Mouse (Mus musculus): ENCODE data around the gene Hsp90ab1. TPM values are rescaled to one million over a fixed set of nuclear protein-coding genes. Genes with fewer than 3 reads are reported as not detected.

Hsp90ab1 gene
- polyA plus RNA-seq, 1 experiment from 2014 or later: 1,922 TPM

GRCm38 (mm10) chr17:45563655-45564530, 9.2 kb downstream of the Hsp90ab1 start, which contains the start of gene Slc35b2:
Gene Slc35b2 (plus strand): TSS chr17:45563874.
- Histone ChIP-seq H3K27me3 (ENCODE audit: insufficient read depth, low read length) (no peaks in the 10 kb centered on the region), H3K4me2 (replicated peaks; ENCODE audit: low read depth, low read length) (peak within 1 kb of the TSS; percentile 94), H3K9ac (replicated peaks; ENCODE audit: low read length) (peak within 1 kb of the TSS; percentile 88), H3K4me1 (ENCODE audit: insufficient read depth, low read length) (peaks cover 20% of the 10 kb centered on the region), H3K4me3 (ENCODE audit: low read length) (peak within 1 kb of the TSS; percentile 80), H3K9me3 (ENCODE audit: low read length) (no peaks in the 10 kb centered on the region), H3K36me3 (ENCODE audit: insufficient read depth, low read length) (peaks cover 25% of the 10 kb centered on the region), H3K27ac (ENCODE audit: low read length) (peak within 1 kb of the TSS; percentile 87)
- peak; percentile 90 for ATAC-seq (ENCODE audit: low FRiP score, low TSS enrichment)
- WGBS: under 1% methylated on average over 53 of the region's 61 CpGs

- WGBS: 74% methylated on average over 12 of the region's 12 CpGs
- no peak overlapping the region for H3K4me2 ChIP-seq (replicated peaks; ENCODE audit: low read depth, low read length)
- H3K27me3 ChIP-seq (ENCODE audit: insufficient read depth, low read length): no peaks in the 10 kb centered on the region
- H3K9ac ChIP-seq (replicated peaks; ENCODE audit: low read length): no peak overlapping the region
- H3K36me3 ChIP-seq (ENCODE audit: insufficient read depth, low read length): peaks cover 18% of the 10 kb centered on the region
- H3K9me3 ChIP-seq (ENCODE audit: low read length): no peaks in the 10 kb centered on the region
- peak overlapping the region; percentile 80; the same call in 1 of the 2 replicates for H3K4me3 ChIP-seq (ENCODE audit: low read length)
- ATAC-seq (ENCODE audit: low FRiP score, low TSS enrichment): no peak
- H3K4me1 ChIP-seq (ENCODE audit: insufficient read depth, low read length): peaks cover 20% of the 10 kb centered on the region
- no peak overlapping the region for H3K27ac ChIP-seq (ENCODE audit: low read length)
Observed at GRCm38 (mm10) chr17:45563216-45563615, 9.9 kb downstream of the Hsp90ab1 start.

- WGBS: 85% methylated on average over 15 of the region's 15 CpGs
- no peak overlapping the region for H3K4me3 ChIP-seq (ENCODE audit: low read length)
- no peak overlapping the region for H3K9ac ChIP-seq (replicated peaks; ENCODE audit: low read length)
- no peak overlapping the region for H3K27ac ChIP-seq (ENCODE audit: low read length)
- H3K4me2 ChIP-seq (replicated peaks; ENCODE audit: low read depth, low read length): no peak overlapping the region
- H3K27me3 ChIP-seq (ENCODE audit: insufficient read depth, low read length): peaks cover 11% of the 10 kb centered on the region
- no peaks in the 10 kb centered on the region for H3K9me3 ChIP-seq (ENCODE audit: low read length)
- H3K36me3 ChIP-seq (ENCODE audit: insufficient read depth, low read length): no peaks in the 10 kb centered on the region
- H3K4me1 ChIP-seq (ENCODE audit: insufficient read depth, low read length): peaks cover 24% of the 10 kb centered on the region
- ATAC-seq (ENCODE audit: low FRiP score, low TSS enrichment): no peak
Observed at GRCm38 (mm10) chr17:45559732-45560525, 13.1 kb downstream of the Hsp90ab1 start.

GRCm38 (mm10) chr17:45557998-45558862, 14.8 kb downstream of the Hsp90ab1 start:
- Histone ChIP-seq H3K27ac (ENCODE audit: low read length) (no peak overlapping the region), H3K27me3 (ENCODE audit: insufficient read depth, low read length) (peaks cover 11% of the 10 kb centered on the region), H3K4me2 (replicated peaks; ENCODE audit: low read depth, low read length) (no peak overlapping the region), H3K4me3 (ENCODE audit: low read length) (no peak overlapping the region), H3K36me3 (ENCODE audit: insufficient read depth, low read length) (no peaks in the 10 kb centered on the region), H3K4me1 (ENCODE audit: insufficient read depth, low read length) (peaks cover 19% of the 10 kb centered on the region), H3K9me3 (ENCODE audit: low read length) (no peaks in the 10 kb centered on the region), H3K9ac (replicated peaks; ENCODE audit: low read length) (no peak overlapping the region)
- WGBS: 65% methylated on average over 16 of the region's 16 CpGs
- ATAC-seq (ENCODE audit: low FRiP score, low TSS enrichment): no peak

- WGBS: 66% methylated on average over 7 of the region's 7 CpGs
- peak overlapping the region; percentile 97 for H3K4me2 ChIP-seq (replicated peaks; ENCODE audit: low read depth, low read length)
- peaks cover 19% of the 10 kb centered on the region for H3K4me1 ChIP-seq (ENCODE audit: insufficient read depth, low read length)
- 0 out of 2 replicates have a peak overlapping the region, but pooled peaks have one; percentile 14 for H3K9ac ChIP-seq (replicated peaks; ENCODE audit: low read length)
- H3K9me3 ChIP-seq (ENCODE audit: low read length): no peaks in the 10 kb centered on the region
- peaks cover 11% of the 10 kb centered on the region for H3K27me3 ChIP-seq (ENCODE audit: insufficient read depth, low read length)
- no peak for ATAC-seq (ENCODE audit: low FRiP score, low TSS enrichment)
- no peaks in the 10 kb centered on the region for H3K36me3 ChIP-seq (ENCODE audit: insufficient read depth, low read length)
- 0 out of 2 replicates have a peak overlapping the region, but pooled peaks have one; percentile 14 for H3K4me3 ChIP-seq (ENCODE audit: low read length)
- H3K27ac ChIP-seq (ENCODE audit: low read length): no peak overlapping the region
Observed at GRCm38 (mm10) chr17:45557246-45557824, 15.7 kb downstream of the Hsp90ab1 start.

GRCm38 (mm10) chr17:45556514-45557245, 16.4 kb downstream of the Hsp90ab1 start:
- peaks cover 11% of the 10 kb centered on the region for H3K27me3 ChIP-seq (ENCODE audit: insufficient read depth, low read length)
- no peaks in the 10 kb centered on the region for H3K36me3 ChIP-seq (ENCODE audit: insufficient read depth, low read length)
- 78% methylated on average over 3 of the region's 3 CpGs for WGBS
- H3K27ac ChIP-seq (ENCODE audit: low read length): no peak overlapping the region
- peak overlapping the region; percentile 72 for H3K4me3 ChIP-seq (ENCODE audit: low read length)
- peak overlapping the region; percentile 97 for H3K4me2 ChIP-seq (replicated peaks; ENCODE audit: low read depth, low read length)
- peaks cover 19% of the 10 kb centered on the region for H3K4me1 ChIP-seq (ENCODE audit: insufficient read depth, low read length)
- no peak for ATAC-seq (ENCODE audit: low FRiP score, low TSS enrichment)
- no peaks in the 10 kb centered on the region for H3K9me3 ChIP-seq (ENCODE audit: low read length)
- H3K9ac ChIP-seq (replicated peaks; ENCODE audit: low read length): peak overlapping the region; percentile 14; the same call in 1 of the 2 replicates

GRCm38 (mm10) chr17:45556107-45556489, 17.0 kb downstream of the Hsp90ab1 start:
- Histone ChIP-seq H3K27me3 (ENCODE audit: insufficient read depth, low read length) (peaks cover 11% of the 10 kb centered on the region), H3K27ac (ENCODE audit: low read length) (no peak overlapping the region), H3K36me3 (ENCODE audit: insufficient read depth, low read length) (no peaks in the 10 kb centered on the region), H3K4me2 (replicated peaks; ENCODE audit: low read depth, low read length) (peak overlapping the region; percentile 97), H3K4me1 (ENCODE audit: insufficient read depth, low read length) (peaks cover 19% of the 10 kb centered on the region), H3K4me3 (ENCODE audit: low read length) (peak overlapping the region; percentile 72), H3K9ac (replicated peaks; ENCODE audit: low read length) (peak overlapping the region; percentile 69), H3K9me3 (ENCODE audit: low read length) (no peaks in the 10 kb centered on the region)
- WGBS: 3% methylated on average over 14 of the region's 14 CpGs
- no peak for ATAC-seq (ENCODE audit: low FRiP score, low TSS enrichment)

- 0 out of 2 replicates have a peak within 1 kb of the TSS, but pooled peaks have one; percentile 17 for H3K27ac ChIP-seq (ENCODE audit: low read length)
- H3K9me3 ChIP-seq (ENCODE audit: low read length): no peaks in the 10 kb centered on the region
- peaks cover 11% of the 10 kb centered on the region for H3K27me3 ChIP-seq (ENCODE audit: insufficient read depth, low read length)
- H3K36me3 ChIP-seq (ENCODE audit: insufficient read depth, low read length): no peaks in the 10 kb centered on the region
- peaks cover 19% of the 10 kb centered on the region for H3K4me1 ChIP-seq (ENCODE audit: insufficient read depth, low read length)
- peak within 1 kb of the TSS; percentile 72 for H3K4me3 ChIP-seq (ENCODE audit: low read length)
- peak; percentile 82 for ATAC-seq (ENCODE audit: low FRiP score, low TSS enrichment)
- peak within 1 kb of the TSS; percentile 69 for H3K9ac ChIP-seq (replicated peaks; ENCODE audit: low read length)
- WGBS: under 1% methylated on average over 44 of the region's 45 CpGs
- H3K4me2 ChIP-seq (replicated peaks; ENCODE audit: low read depth, low read length): peak within 1 kb of the TSS; percentile 97
Observed at GRCm38 (mm10) chr17:45555452-45556106, 17.5 kb downstream of the Hsp90ab1 start, which contains the start of gene Nfkbie. Gene Nfkbie (plus strand): TSS chr17:45555703.

All from kidney, embryonic 16.5 days (tissue).